Mouse (Mus musculus) E14TG2a.4 (cell line): ENCODE measurements at regions not wholly inside any gene's neighbourhood (a gene's known extent, or its start where the extent isn't known, plus 50 kb on each side); places are given as distances from the start of the nearest gene placed in this dataset.

Experiments
- CTCF ChIP-seq: conservative IDR thresholded peaks from 2 replicates; pipeline ENCODE4 v1.5.1; 2014; ENCODE audit warnings: low read length
- NANOG ChIP-seq: IDR thresholded peaks from 2 replicates; pipeline ENCODE4 v1.6.1; 2014; ENCODE audit warnings: borderline replicate concordance, low read length, mixed read lengths
- POU5F1 ChIP-seq: IDR thresholded peaks from 2 replicates; pipeline ENCODE4 v1.6.1; 2014; ENCODE audit warnings: low read length, borderline replicate concordance

- TF ChIP-seq CTCF = no peak
- TF ChIP-seq NANOG = no peak
- no peak for TF ChIP-seq POU5F1
These were observed 104.6 kb downstream of the Sp3 start for GRCm38 (mm10) chr2:72875677-72876076.
